Mouse (Mus musculus) urinary bladder, postnatal 14 days (tissue): ENCODE results near the gene Tssk4.

Experiments used
- DNase-seq: peaks from one replicate; pipeline ENCODE4 v3.0.0; 2021; ENCODE audit warnings: low spot score

The Tssk4 gene

DNA sequence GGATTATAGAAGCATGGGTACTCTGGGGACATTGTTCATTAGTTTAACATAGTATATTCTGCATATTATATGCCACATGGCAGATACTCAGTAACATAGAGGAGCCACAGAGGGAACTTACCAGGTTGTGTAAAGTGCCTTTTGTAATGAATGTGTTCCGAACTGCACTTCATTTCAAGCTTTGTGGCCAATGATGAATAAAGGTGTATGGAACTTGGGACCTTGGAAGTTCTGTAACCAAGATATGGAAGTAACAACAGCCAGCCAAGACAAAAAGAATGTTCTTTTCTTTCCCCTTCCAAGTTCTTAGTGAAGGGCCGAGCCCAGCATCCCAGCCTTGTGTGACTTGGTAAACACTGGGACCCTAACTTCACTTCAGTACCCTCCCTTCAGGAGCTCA lies at the start of gene Tssk4:
Gene Tssk4 (plus strand): TSS at position 301 of the 400 bp plus-strand sequence.
- no peak for DNase-seq

GRCm38 (mm10) chr14:55603271-55603632 lies 46.7 kb upstream of the Tssk4 start, which contains the start of gene Irf9:
Irf9 (plus strand) TSS chr14:55603571.
- DNase-seq = no peak

DNA sequence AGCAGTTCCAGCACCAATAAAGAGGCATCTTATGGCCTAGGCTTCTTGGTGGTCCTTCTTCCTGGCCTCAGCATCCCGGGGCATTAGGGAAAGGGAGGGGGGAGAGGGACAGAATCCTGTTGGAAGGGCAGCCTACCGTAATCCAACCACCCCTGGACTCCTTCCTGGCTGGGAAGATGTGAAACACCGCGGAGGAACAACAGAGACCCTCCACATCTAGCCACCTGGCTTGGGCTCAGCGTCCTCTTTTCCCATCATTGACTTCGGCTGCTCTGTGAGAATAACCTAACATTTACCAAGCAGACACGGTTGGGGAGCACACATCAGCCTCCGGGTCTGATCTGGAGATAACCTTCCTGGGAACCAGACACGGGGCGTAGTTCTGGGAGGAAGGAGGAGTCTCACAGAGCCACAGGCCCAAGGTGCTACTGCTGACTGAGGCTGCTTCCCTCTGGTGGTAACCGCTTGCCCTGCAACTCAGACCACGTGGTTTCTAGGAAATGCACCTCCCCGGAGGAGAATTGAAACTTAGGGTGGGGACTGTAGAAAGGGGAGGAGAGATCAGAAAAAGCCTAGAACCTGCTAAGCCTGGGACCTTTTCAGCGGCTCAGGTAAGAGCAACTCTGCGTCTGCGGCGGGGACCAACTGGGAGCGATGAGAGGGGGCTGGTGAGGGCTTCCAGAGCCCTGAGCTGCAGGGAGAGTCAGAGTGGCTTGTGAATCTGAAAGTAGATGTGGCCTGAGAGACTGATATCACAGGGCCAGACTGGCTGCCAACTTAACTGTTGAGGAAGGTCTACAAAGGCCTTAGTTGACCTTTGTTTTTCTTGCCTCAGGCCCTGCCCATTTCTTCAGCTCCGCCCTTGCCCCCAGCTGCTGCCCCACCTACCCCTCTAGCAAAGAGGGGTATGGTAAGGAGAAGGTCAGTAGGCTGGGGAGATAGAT lies 46.1 kb upstream of the Tssk4 start:
- peak; percentile 94 for DNase-seq

DNA sequence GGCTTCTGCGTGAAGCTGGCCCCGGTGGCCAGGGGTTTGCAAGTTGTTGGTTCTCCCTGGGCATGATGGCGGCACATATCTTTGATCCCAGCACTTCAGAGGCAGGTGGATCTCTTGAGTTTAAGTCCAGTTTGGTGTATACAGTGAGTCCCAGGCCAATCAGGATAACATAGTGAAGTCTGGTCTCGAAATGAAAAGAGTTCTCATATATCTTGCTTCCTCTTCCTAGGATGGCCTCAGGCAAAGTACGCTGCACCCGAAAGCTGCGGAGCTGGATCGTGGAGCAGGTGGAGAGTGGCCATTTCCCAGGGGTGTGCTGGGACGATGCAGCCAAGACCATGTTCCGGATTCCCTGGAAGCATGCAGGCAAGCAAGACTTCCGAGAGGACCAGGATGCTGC lies 45.2 kb upstream of the Tssk4 start:
- no peak for DNase-seq

DNA sequence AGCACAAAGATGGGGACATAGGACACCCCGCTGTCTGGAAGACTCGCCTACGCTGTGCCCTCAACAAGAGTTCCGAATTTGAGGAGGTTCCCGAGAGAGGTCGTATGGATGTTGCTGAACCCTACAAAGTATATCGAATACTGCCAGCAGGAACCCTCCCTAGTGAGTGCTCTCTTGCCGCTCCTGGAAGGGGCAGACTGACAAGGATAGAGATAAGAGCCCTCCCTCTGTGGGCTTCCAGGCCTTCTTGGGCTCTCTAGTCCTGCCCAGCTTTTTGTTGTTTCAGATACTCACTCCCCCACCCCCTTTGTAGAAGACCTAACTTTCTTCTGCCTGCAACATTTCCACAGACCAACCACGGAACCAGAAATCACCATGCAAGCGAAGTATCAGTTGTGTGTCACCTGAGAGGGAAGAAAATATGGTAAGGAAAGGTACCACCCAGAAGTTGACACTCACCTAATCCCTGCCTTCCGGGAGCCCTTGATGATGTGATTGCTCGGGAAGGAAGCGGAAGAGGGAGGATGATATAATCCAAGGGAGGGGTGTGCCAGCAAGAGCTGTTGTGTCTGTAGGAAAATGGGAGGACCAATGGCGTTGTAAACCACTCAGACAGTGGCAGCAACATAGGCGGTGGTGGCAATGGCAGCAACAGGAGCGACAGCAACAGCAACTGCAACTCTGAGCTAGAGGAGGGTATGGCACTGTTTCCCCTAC lies 44.1 kb upstream of the Tssk4 start:
- DNase-seq = no peak

GRCm38 (mm10) chr14:55608339-55608738 lies 41.6 kb upstream of the Tssk4 start:
- no peak for DNase-seq

DNA sequence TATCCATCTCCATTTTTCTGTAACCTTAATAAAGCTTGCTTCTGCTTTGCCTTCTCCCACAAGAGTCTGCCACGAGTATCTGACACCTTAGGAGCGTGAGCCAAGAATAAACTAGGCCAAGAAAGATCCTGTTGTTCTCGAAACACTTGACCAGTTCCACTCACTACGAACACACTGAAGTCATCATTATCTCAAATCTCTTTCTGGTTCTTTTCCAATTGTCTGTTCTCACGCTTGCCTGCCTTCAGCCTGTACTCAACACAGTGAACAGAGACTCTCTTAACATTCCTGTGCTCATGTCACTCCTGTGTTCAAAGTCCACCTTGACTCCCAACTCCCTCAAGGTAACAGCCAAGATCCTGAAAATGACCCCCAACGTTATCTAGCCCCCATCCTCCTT lies 36.6 kb upstream of the Tssk4 start:
- DNase-seq = no peak

DNA sequence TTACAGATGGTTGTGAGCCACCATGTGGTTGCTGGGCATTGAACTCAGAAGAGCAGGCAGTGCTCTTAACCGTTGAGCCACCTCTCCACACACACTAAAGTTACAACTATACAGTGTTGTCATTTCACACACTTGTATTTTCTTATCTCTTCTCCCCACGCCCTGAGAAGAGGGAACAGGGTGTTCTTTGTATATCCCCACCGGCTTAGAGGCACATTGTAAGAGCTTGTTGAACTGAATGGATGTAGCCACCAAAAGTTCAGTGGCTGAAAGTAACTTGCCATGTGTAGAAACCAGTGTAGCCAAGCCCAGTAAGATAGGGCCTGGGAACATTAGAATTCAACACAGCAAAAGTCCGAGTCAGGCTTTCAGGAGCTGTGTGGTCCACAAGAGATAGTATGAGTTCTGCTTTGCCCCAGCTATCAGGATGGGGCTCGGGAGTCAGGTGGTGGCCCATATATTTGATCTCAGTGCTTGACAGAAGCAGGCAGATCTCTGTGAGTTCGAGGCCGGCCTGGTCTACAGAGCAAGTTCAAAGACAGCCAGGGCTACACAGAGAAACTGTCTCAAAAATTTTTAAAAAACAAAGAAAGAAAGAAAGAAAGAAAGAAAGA lies 35.3 kb upstream of the Tssk4 start:
- no peak for DNase-seq

DNA sequence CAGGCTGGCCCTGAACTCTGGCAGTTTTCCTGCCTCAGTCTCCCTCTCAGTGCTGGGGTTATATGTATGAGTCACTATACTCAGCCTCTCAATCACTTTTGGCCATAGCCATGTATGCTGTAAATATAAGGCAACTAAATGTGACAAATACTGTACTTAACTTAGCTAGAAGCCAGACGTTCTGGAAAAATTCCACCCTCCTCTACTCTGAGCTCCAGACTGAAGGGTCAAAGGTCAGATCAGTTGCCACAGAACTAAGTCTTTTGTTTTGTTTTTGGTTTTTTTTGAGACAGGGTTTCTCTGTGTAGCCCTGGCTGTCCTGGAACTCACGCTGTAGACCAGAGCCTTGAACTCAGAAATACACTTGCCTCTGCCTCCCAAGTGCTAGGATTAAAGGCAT lies 34.1 kb upstream of the Tssk4 start:
- DNase-seq = no peak

DNA sequence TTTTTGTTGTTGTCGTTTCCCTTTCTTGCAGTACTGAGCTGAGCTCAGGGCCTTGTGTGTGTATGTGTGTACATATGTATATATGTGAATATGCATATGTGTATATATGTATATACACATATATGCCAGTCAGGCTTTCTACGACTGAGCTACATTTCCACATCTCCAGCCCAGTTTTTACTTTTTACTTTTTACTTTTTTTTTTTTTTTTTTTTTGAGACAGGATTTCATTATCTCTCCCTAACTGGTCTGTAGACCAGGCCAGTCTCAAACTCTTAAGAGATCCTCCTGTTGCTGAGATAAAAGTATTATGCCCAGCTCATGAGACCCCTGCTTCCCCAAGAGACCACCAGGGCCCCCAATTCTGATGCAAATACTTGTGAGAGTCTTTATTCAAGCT lies 33.1 kb upstream of the Tssk4 start:
- DNase-seq = no peak

- DNase-seq = no peak
These were observed 32.2 kb upstream of the Tssk4 start, which contains the start of gene Rec8 for GRCm38 (mm10) chr14:55617822-55618221. Rec8 (plus strand) TSS chr14:55618037.

GRCm38 (mm10) chr14:55618486-55619195 lies 31.3 kb upstream of the Tssk4 start:
- no peak for DNase-seq

GRCm38 (mm10) chr14:55628077-55628827 lies 21.7 kb upstream of the Tssk4 start:
- DNase-seq = no peak

- DNase-seq = peak; percentile 50
These were observed 20.7 kb upstream of the Tssk4 start for GRCm38 (mm10) chr14:55629312-55629711.

- DNase-seq = peak; percentile 51
These were observed 15.0 kb upstream of the Tssk4 start for GRCm38 (mm10) chr14:55634874-55635522.

GRCm38 (mm10) chr14:55635523-55636007 lies 14.4 kb upstream of the Tssk4 start, which contains the start of gene Ipo4:
Ipo4 (minus strand) TSS chr14:55635957.
- DNase-seq = peak; percentile 88

- no peak for DNase-seq
These were observed 12.2 kb upstream of the Tssk4 start, which contains the start of gene Gm49378 for GRCm38 (mm10) chr14:55637795-55638194. Gm49378 (minus strand) TSS chr14:55637895.

DNA sequence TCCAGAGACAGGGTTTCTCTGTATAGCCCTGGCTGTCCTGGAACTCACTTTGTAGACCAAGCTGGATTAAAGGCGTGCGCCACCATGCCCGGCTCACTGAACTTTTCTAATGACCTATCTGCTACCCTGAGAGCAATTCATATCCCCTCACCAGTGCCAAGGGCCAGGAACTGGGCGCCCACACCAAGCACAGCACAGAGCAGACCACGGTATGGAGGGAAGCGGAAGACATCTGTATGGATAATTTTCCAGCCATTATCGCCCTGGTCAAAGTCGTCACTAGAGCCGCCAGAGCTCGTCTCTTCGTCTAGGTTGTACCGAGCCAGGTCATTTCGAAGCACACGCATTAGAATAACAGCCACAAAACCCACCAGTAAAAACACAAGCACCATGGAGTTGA lies 9.2 kb upstream of the Tssk4 start:
- no peak for DNase-seq

- no peak for DNase-seq
These were observed 8.7 kb upstream of the Tssk4 start for GRCm38 (mm10) chr14:55641291-55641690.

GRCm38 (mm10) chr14:55642679-55643059 lies 7.3 kb upstream of the Tssk4 start:
- no peak for DNase-seq
